ENCODE assay signal across 24 mouse cellular contexts in genomic region chr11:106540506-106541268, GRCm38 (mm10). TPM values are rescaled to one million over a fixed set of nuclear protein-coding genes. Genes with fewer than 3 reads are reported as not detected.
DNase-seq lines count a peak whose midpoint lies in the region; ATAC-seq and TF ChIP-seq lines count a peak whose summit lies in the region.
"Had no signal": no experiment of that assay in that cellular context is flagged by ENCODE, and none has a peak within 500 bp of the region (broad histone marks: within the 10 kb centered on the region; RNA-seq: fewer than 3 reads in every experiment).

No protein-coding gene starts in this region.

- no peak overlapping the region for H3K9ac ChIP-seq in heart, adult 2 months (ENCODE audit: low read depth, low read length)
- H3K9ac ChIP-seq: embryonic facial prominence, embryonic 15.5 days; forebrain, embryonic 15.5 days; hindbrain, embryonic 12.5 days had no signal

- H3K27me3 ChIP-seq in heart, embryonic 10.5 days (ENCODE audit: insufficient read depth, poor library complexity, severe bottlenecking) = no peaks in the 10 kb centered on the region
- H3K27me3 ChIP-seq in megakaryocyte, embryonic 14.5 days (replicated peaks) = no peaks in the 10 kb centered on the region
- no peaks in the 10 kb centered on the region for H3K27me3 ChIP-seq in heart, adult 2 months (ENCODE audit: control insufficient read depth, insufficient read depth, low read length)
- H3K27me3 ChIP-seq: embryonic facial prominence, embryonic 15.5 days; forebrain, embryonic 15.5 days; hindbrain, embryonic 12.5 days had no signal

- DNase-seq in heart, adult 11 months = peak; percentile 70
- no peak for DNase-seq in heart, embryonic 10.5 days (ENCODE audit: low spot score)
- DNase-seq in induced T-regulatory cell, adult 2 months (ENCODE audit: low read depth) = peak; percentile 70
- DNase-seq in thymus, postnatal 25 days = peak; percentile 45
- DNase-seq in urinary bladder, postnatal 36 days (ENCODE audit: low spot score in 2 of 2) = no peak
- no peak for DNase-seq in heart, adult 2 months
- DNase-seq: adrenal gland, postnatal 10 days; B cell, adult 2 months; cerebellum, adult 11 months; cerebellum, adult 8-10 months; cerebellum, postnatal 14 days; embryo, embryonic 11 days; gastrocnemius, postnatal 14 days; heart, postnatal 10 days; heart, postnatal 4 days had no signal

- WGBS in heart, embryonic 10.5 days = 81% methylated on average over 13 of the region's 13 CpGs
- WGBS in heart, adult 2 months = 74% methylated on average over 13 of the region's 13 CpGs

- TF ChIP-seq CTCF in heart, adult 2 months (IDR thresholded peaks at IDR 0.05) = no peak

- intact Hi-C loops in heart, adult 2 months (cut with DNase I) = no loop called here

- H3K9me3 ChIP-seq in heart, embryonic 10.5 days = no peaks in the 10 kb centered on the region
- H3K9me3 ChIP-seq in megakaryocyte, embryonic 14.5 days = no peaks in the 10 kb centered on the region
- H3K9me3 ChIP-seq: embryonic facial prominence, embryonic 15.5 days; forebrain, embryonic 10.5 days; forebrain, embryonic 15.5 days; G1E; hindbrain, embryonic 12.5 days had no signal

- no peak for TF ChIP-seq POLR2A in heart, adult 2 months (IDR thresholded peaks at IDR 0.05; ENCODE audit: insufficient read depth, low read depth, low read length)

- H3K4me1 ChIP-seq in heart, embryonic 10.5 days = peaks cover 10% of the 10 kb centered on the region
- H3K4me1 ChIP-seq in megakaryocyte, embryonic 14.5 days = peaks cover 99% of the 10 kb centered on the region
- no peaks in the 10 kb centered on the region; the same call in 1 of the 2 replicates for H3K4me1 ChIP-seq in heart, adult 2 months (ENCODE audit: control insufficient read depth, insufficient read depth, low read length)
- H3K4me1 ChIP-seq: forebrain, embryonic 15.5 days had no signal

- H3K4me3 ChIP-seq in heart, embryonic 10.5 days = no peak overlapping the region
- H3K4me3 ChIP-seq in megakaryocyte, embryonic 14.5 days (replicated peaks) = peak overlapping the region; percentile 65
- no peak overlapping the region for H3K4me3 ChIP-seq in heart, adult 2 months
- H3K4me3 ChIP-seq: embryonic facial prominence, embryonic 15.5 days; erythroblast, embryonic 14.5 days; forebrain, embryonic 10.5 days; forebrain, embryonic 15.5 days; hindbrain, embryonic 12.5 days had no signal

- H3K36me3 ChIP-seq in heart, embryonic 10.5 days = peaks cover 31% of the 10 kb centered on the region
- peaks cover 76% of the 10 kb centered on the region for H3K36me3 ChIP-seq in megakaryocyte, embryonic 14.5 days (replicated peaks; ENCODE audit: low read length)
- H3K36me3 ChIP-seq in heart, adult 2 months (ENCODE audit: control insufficient read depth, insufficient read depth, low read length) = no peaks in the 10 kb centered on the region

- H3K79me2 ChIP-seq in heart, adult 2 months (replicated peaks; ENCODE audit: control insufficient read depth, insufficient read depth, low read length) = no peaks in the 10 kb centered on the region

- no peak for ATAC-seq in megakaryocyte, adult 5-6 weeks (ENCODE audit: poor library complexity, severe bottlenecking)
- ATAC-seq: CD4-positive, CD25-positive, alpha-beta regulatory T cell, adult 4 months; forebrain, embryonic 15.5 days had no signal

- no peak overlapping the region for H3K27ac ChIP-seq in heart, embryonic 10.5 days
- H3K27ac ChIP-seq in heart, adult 2 months = no peak overlapping the region
- H3K27ac ChIP-seq: embryonic facial prominence, embryonic 15.5 days; forebrain, embryonic 10.5 days; forebrain, embryonic 15.5 days; hindbrain, embryonic 12.5 days had no signal

- no peak for TF ChIP-seq EP300 in heart, adult 2 months (IDR thresholded peaks at IDR 0.05; ENCODE audit: insufficient read depth, low read depth, low read length)

RNA-seq across cellular contexts. Expression of gene Ern1, which starts 53.0 kb away (rescaled TPM):
- polyA plus RNA-seq in heart, embryonic 10.5 days (2016; fragmentation: Nextera tagmentation; extraction: Ambion mirVana) = 5.3 and 5.5 TPM in 2 replicates
- polyA plus RNA-seq in megakaryocyte, embryonic 14.5 days (2012; ENCODE audit: insufficient read depth, low replicate concordance) = 0.86 and 3.0 TPM in 2 replicates
- total RNA-seq in megakaryocyte, adult 5-6 weeks (2015) = 37.9 and 43.1 TPM in 2 replicates
- 28.8 and 35.0 TPM in 2 replicates for total RNA-seq in megakaryocyte, adult 5-6 weeks (2017)
- total RNA-seq in heart, adult 2 months (2021) = 10 to 100 TPM; 10.2 to 13.9 TPM
- polyA plus RNA-seq in heart, adult 2 months (2012; rRNA removed) = 6.4 and 9.8 TPM in 2 replicates

Comparison
In these comparisons a context has a peak if more than half of its experiments do, and no peak if none do; other contexts are left out.
1. DNase-seq: peak in heart, adult 11 months (single experiment), induced T-regulatory cell, adult 2 months (single experiment) and thymus, postnatal 25 days (single experiment); none in heart, embryonic 10.5 days (single experiment), urinary bladder, postnatal 36 days (0 of 2) and heart, adult 2 months (0 of 2).